Mouse (Mus musculus): ENCODE data around the gene Rpl9-ps6.
"Not testable (repeated sequence)": the region's sequence is repeated elsewhere in the genome, so short reads cannot be mapped to it uniquely, and the experiment has no call there.

Gene Rpl9-ps6

DNA sequence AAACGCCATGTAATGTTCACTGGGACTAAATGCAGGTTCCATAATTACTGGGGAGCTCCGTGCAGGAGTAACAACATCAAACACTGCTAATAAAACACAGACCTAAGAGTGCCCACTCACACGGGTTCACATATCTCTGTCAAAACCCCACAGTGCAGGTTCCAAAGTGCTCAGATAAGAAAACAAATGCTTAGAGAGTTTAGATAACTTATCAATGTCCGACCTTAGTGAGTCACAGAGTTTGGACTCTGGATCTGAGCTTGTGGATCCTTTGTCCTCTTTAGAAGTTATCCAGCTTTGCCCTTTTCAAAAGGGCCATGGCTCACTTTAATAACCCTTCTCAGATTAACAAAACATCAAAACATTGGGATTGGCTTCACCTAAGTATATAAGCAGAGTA, 15.1 kb upstream of the Rpl9-ps6 start:
- DNase-seq (ENCODE audit: low read depth, low spot score) = no peak

DNA sequence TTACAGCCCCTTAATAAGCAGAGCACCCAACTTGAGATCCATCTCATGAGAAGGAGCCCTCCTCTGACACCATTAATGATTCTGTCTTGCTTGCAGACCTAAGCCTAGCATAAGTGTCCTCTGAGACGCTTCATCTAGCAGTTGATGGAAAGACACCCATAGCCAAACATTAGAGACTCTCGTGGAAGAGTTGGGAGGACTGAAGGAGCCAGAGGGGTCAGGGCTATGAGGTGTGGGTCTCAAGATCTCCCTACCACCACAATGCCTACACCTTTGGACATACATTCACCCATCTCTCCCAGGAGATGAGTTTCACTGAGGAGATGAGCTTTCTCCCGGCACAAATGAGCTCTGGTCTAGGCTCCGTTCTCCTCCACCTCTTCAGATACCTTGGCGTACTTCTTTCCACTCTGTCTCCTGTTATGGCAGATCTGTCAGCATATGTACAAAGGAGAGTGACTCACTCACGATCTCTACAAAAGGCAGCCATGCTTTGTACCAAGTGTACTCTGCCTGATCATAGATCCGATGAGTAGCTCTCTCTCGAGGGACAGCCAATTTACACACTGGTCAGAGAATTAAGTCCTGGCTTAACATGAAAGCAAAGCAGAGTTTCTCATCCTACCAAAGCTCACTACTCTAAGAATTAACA, 14.5 kb upstream of the Rpl9-ps6 start:
- no peak for DNase-seq (ENCODE audit: low read depth, low spot score)

DNA sequence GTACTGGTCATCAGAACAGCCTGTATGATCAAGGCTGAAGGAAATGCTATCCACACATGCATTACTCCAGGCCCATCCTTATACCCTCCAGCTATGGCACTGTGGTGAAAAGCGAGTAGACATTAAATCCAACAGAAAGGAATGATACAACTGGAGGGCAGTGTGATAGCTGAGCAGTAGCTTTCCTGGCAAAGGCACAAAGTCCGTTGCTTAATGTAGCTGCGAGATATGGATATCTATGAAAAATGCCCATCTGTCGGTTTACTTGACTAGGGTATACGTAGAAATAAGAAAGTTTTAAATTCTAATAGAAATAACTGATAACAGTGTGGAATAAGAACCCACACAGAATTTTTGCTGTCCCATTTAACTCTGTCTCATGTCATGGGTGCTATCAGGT, 13.9 kb upstream of the Rpl9-ps6 start:
- no peak for DNase-seq (ENCODE audit: low read depth, low spot score)

DNA sequence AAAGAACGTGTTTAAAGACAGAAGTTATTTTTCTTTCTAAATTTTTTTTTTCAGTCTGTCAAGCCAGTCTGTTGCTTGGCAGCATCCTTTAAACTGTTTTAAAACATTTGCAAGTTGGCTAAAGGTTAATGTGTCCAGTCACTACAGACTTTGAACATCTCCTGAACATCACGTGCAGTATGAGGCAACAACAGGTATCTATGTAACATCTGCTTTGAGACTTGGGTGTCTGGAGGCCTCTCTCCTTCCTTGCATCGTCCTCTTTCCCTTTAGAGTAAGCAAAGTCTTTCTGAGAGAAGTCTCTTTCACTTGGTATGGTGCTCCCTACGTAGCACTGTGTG, 10.3 kb upstream of the Rpl9-ps6 start:
- DNase-seq (ENCODE audit: low read depth, low spot score) = no peak

DNA sequence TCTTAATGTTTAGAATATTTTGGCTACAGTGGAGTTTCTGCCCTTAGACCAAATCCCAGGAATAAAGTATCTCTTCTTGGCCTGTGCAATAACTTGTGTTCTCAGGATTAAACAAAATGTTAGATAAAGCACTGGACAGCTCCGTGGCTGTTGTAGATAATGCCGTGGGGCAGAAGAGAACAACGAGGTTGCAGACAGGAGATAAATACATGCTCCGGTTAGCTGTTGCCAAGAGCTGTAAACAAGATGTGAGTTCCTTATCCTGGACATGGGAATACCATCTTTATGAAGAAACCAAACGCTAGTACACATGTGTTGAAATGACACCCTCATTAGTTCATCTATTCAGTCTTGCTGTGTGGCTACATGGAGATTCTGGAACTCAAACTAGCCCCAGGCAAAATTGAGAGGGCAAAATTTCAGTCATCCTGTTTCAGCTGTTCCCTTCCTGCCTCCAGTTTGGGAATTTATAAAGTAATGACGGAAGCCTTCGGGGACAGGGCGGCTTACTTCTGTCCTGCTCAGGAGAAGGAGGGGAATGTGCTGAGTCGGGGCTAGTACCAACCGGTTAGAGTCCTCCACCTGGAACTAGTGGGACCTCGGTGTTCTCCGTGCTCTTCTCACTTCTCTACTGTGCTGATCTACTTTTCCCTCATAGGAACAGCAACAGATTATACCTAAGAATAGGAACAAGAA, 9.8 kb upstream of the Rpl9-ps6 start:
- no peak for DNase-seq (ENCODE audit: low read depth, low spot score)

DNA sequence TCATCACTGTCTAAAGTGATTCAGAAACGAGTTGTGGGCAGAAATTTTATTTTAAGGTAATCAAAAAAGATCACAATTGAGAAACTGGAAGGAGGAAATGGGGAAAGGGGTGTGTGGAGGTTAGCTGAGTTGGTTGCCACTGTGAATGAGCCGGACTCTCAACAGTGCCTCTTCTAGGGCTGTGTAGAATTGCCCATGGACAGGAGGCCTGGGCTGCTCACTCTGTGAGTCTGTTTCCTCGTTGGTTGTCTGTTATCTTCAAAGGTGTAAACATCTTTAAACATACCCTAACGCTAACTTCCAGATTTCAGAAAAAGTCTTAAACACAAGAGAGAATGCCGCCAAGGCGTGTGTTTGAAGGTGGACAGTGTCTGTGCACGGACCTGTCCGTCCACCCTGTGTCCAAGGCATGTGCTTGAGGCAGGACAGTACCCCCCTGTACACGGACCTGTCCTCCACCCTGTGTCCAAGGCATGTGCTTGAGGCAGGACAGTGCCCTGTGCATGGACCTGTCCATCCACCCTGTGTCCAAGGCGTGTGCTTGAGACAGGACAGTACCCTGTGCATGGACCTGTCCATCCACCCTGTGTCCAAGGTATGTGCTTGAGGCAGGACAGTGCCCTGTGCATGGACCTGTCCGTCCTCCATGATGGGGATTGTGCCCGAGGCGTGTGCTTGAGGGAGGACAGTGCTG, 4.3 kb upstream of the Rpl9-ps6 start:
- no peak for DNase-seq (ENCODE audit: low read depth, low spot score)

DNA sequence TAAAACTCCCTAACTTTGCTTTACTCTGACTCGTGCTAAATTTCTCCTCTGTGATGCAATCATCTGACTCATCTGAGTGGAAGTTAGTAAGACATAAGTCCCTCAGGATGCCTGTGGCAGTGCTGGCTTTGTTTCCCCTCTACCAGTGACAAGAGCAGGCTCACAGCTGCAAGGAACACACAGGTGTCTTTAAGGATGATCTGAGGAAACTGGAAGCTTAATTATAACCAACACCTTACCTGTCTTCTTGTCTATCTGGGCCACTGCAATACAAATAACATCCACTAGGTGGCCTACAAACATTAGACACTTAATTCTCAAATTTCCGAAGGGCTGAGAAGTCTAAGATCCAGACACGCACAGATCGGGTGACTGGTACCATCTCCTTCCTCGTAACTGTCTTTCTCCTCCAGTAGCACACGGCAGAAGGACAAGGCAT, 3.7 kb upstream of the Rpl9-ps6 start:
- peak; percentile 93 for DNase-seq (ENCODE audit: low read depth, low spot score)

DNA sequence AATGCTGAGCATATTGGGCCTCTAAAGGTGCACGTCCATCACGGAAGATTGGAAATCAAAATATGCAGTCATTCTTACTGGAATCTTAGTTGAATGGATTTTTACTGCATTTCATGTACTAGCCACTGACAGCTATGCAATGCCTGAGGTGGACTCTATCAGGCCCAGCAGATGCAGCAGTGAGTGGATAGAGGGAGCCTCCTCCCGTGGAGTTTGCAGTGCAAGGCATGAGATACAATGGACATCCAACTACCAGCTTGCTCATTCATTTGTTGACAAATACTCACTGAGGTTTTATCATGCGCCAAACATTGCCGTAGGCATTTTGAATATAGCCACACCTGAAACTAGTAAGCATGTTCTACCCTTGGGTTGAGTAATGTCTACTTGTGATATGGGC, 947 bp upstream of the Rpl9-ps6 start:
- no peak for DNase-seq (ENCODE audit: low read depth, low spot score)

DNA sequence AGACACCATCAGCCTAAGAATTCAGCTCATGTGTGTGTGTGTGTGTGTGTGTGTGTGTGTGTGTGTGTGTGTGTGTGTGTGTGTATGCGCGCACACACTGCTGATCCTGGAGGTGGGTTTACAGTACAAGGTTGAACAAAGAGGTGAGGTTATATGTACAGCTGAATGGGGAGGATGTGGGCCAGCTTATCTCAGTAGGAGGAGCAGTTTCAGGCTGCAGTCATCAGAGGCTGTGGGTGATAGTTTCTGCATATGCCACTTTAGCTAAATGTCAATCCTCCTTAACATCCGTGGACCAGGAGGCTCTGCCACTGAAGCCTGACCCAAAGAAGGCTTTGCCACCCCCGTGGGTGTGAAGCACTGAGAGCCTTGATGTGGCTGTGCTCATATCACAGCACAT, 1.1 kb downstream of the Rpl9-ps6 start:
- no peak for DNase-seq (ENCODE audit: low read depth, low spot score)

DNA sequence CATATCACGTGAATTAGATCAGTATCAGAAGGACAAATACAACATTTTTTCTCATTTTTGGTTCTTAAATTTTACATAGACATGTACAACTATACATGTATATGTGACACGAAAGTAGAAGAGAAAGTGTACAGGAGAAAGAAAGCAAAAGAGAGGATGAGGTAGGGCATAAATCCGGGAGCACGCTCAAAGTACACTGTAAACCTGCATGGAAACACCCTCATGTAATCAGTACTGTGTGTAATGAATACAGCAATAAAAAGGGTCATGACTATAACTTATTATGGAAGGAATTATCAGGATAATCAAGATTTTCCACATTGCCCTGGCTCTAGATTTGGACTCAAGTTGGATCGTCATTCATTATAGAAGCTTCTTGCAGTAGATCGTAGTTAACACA, 3.3 kb downstream of the Rpl9-ps6 start:
- no peak for DNase-seq (ENCODE audit: low read depth, low spot score)

DNA sequence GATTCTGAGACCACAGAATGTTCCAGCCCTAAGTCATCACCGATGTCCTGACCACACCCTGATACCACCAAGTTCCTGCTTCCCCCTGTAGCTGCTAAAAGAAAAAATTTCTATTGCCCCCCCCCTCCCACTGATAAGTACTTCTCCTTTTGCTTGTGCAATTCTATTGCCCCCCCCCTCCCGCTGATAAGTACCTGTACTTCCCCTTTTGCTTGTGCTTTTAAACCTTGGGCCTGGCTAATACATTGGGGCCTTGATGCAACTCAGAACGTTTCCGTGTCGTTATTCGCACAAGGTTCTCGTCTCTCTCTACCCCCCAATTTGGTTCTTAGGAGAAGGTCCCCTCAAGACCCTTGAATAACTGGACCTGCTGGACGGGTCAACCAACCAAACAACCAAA, 8.7 kb downstream of the Rpl9-ps6 start:
- DNase-seq (ENCODE audit: low read depth, low spot score) = not testable (repeated sequence)

DNA sequence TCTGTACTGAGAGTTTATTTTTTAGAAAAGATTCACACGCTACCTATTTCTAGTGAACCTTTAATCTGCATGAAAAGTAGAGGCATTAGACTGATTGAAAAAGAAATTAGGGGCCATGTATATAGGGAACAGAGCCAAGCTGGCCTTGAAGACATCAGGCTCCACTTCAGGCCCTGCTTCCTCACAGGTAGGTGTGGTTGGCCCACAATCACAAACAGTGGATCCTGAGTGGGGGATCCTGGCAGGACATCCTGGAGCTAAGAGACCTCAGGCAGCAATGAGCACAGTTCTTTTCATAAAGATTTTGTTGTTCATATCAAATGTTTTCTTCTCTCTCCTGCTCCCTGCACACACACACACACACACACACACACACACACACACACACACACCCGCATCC, 9.6 kb downstream of the Rpl9-ps6 start:
- no peak for DNase-seq (ENCODE audit: low read depth, low spot score)

DNA sequence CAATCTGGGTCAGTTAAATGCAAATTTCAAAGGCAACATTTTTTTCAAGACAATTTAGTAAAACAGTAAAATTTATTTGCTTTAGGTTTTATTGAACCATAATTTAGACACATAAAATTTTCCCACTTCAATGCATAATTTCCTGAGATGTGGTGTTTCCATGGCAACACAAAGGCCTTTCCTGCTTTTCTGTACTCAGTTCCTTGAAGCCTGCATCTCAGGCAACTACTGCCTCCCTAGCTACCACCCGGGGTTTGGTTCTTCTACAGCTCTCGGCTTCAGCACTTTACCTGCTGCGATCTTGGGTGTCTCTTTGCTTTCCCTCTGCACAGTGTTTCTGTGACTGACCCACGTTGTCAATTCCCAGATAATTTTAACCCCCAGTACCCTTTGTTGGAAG, 14.1 kb downstream of the Rpl9-ps6 start:
- no peak for DNase-seq (ENCODE audit: low read depth, low spot score)

DNA sequence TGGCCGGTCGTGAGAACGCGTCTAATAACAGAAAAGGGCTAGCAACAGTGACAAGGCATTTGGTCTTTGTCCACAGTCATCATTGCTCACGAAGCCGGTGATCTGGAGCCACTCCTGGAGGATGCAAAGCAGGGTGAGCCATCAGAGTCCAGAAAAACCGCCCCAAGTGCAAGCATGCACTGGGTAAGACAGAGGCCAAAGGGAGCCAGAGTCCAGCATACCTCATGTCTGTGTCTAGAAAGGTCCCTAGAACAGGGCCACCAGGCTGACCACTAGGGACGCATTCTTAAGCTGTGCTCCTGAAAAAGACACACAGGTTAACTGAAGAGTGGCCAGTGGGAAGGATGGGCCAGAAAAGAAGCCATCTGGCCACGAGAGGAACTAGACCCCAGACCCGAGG, 17.4 kb downstream of the Rpl9-ps6 start:
- DNase-seq (ENCODE audit: low read depth, low spot score) = no peak

DNA sequence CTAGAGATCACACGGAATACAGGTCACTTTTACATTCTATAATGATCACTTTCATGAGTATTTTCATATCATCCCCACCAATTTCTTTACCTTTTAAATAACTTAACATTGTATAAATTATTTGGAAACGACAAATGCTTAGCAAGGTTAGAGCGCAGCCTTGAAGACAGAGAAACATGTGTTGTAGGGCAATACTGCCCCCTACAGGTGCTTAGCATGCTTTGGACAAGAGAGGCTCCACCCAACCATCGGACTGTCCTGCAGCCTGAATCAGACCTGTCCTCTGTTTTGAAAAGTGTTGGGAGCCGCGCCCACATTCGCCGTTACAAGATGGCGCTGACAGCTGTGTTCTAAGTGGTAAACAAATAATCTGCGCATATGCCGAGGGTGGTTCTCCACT, 24.8 kb downstream of the Rpl9-ps6 start:
- DNase-seq (ENCODE audit: low read depth, low spot score) = no peak

DNA sequence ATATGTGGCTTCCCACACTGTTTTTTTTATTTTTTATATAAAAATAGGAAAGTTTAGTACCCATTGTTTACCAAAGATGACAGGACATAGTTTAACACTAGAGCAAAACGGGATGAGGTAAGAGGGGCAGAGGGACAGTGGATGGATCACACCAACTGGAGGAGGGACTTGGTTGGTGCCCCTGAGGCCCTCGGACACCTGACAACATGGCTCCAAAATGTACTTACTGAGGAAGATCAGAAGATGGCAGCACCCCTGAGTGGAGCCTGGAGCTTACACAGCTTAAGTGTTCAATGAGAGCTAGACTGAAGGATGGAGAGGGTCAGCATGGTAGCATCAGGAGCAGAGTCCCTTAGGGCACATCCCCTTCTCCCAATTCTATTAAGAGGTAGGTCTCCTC, 27.0 kb downstream of the Rpl9-ps6 start:
- DNase-seq (ENCODE audit: low read depth, low spot score) = no peak

DNA sequence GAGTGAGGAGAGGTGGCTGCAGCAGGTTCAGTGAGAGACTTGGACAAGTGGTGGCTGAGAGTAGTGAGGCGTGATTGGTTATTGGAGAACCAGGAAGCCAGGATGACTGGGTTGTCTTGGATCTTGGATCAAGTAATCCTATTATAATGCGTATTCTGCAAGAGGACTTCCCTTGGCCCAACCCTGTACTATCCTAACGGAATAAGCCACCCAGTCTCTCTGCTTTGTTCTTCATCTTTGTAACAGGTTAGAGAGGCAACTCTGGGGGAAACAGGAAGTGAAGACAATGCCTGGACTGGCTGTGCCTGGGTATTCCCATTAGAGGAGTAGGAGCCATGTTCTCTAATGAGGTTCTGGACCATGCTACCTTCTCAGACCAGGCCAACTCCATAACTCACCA, 40.5 kb downstream of the Rpl9-ps6 start:
- no peak for DNase-seq (ENCODE audit: low read depth, low spot score)

DNA sequence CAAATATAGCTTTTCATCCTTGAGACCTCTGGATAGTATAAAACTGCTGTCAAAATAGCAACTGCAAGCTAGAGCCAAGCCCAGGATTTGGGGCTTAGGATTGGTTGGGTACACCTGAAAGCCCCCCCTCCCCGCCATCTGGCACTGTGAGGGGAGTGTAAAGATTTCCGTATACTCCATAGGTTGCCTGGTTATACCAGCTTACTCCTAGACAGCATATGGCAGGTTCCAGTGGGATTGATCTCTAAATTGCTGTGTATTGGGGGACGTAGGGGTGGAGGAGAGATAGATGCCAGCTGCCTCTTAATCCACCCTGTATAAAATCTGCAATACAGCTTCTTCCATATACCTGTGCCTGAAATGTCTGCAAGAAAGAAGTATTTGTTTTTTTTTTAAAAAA, 41.7 kb downstream of the Rpl9-ps6 start:
- DNase-seq (ENCODE audit: low read depth, low spot score) = no peak

DNA sequence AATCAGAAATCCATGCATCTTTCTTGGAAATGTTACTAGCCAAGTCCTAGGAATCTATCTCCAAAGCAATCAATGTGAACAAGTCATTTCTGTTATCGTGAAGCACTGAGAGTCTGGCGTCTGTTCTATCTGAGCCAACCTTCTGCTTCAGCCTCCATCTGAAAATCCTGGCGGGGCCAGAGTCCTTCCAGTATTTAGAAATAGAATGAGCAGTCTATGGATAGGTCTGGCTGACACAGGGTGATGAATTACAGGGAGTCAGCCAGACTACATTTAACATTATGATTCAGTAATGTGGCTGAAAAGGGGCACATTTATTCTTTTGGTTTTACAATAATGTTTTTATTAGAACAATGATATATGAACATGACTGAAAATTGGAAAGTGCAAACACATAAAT, 47.3 kb downstream of the Rpl9-ps6 start:
- peak; percentile 36 for DNase-seq (ENCODE audit: low read depth, low spot score)

DNA sequence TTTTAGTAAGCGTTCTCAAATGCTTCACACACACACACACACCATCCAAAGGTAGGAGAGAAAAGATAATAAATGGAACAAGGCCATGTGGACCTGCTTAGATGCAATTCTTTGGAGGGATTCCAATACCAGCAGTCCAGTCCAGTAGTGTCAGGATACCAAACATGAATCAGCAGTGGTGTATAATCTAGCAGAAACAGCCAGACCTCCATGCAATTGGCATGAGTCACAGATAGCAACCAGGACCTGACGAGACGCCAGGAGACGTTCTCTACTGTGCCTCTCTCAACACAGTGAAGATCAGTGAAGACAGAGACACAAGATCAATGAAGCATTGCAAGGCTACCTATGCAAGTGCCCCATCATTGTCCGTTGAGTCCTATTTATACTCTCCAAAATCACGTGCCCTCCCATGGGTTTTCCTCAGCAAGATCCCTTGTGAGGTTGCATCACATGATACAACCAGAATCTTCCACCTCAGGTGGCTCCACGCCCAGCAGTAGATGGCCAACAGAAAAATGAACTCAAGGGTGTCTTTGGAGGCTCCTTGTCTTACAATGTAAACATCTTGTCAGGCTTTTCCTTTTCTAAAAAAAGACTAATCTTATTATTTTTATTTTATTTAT, 49.6 kb downstream of the Rpl9-ps6 start:
- DNase-seq (ENCODE audit: low read depth, low spot score) = peak; percentile 96
